Comparison of ENCODE assay signal across 10 mouse cellular contexts in the genomic region with DNA sequence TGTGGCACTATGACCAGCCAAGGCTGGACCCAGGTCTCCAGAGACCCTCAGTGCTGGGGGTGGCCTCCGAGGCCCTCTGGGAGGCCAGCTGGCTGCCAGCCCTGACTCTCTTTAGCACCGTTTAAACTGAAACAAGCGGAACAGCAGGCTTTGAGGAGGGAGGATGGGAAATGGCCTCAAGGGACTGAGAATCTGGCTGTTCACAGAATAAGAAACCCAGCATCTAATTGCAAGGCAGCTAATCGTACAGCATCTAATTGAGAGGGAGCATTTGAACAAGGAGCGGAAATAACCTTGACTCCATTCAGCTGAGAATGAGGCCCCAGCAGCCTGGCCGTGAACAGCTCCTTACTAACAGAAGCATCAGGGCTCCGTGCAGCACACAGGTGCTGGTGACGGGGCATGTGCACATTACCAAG.
DNase-seq lines count a peak whose midpoint lies in the region; ATAC-seq and TF ChIP-seq lines count a peak whose summit lies in the region.
"Had no signal": no experiment of that assay in that cellular context is flagged by ENCODE, and none has a peak within 500 bp of the region (broad histone marks: within the 10 kb centered on the region; RNA-seq: fewer than 3 reads in every experiment).

No protein-coding gene starts in this region.

- no peak overlapping the region for H3K27ac ChIP-seq in intestine, embryonic 14.5 days (ENCODE audit: low read depth)
- no peak overlapping the region for H3K27ac ChIP-seq in intestine, embryonic 15.5 days
- no peak overlapping the region for H3K27ac ChIP-seq in embryonic facial prominence, embryonic 11.5 days (replicated peaks; ENCODE audit: low read depth, low read length)
- peak overlapping the region; percentile 24 for H3K27ac ChIP-seq in midbrain, embryonic 16.5 days (ENCODE audit: low read length)
- H3K27ac ChIP-seq in liver, postnatal 0 days (ENCODE audit: low read depth): no peak overlapping the region

- H3K9ac ChIP-seq in intestine, embryonic 14.5 days (ENCODE audit: low read length): no peak overlapping the region
- no peak overlapping the region for H3K9ac ChIP-seq in intestine, embryonic 15.5 days
- H3K9ac ChIP-seq in embryonic facial prominence, embryonic 11.5 days (replicated peaks; ENCODE audit: low read length): no peak overlapping the region
- no peak overlapping the region for H3K9ac ChIP-seq in midbrain, embryonic 16.5 days (ENCODE audit: low read depth, low read length)
- H3K9ac ChIP-seq in liver, postnatal 0 days (replicated peaks): no peak overlapping the region

- 37% methylated on average over 8 of the region's 8 CpGs for WGBS in intestine, embryonic 14.5 days
- WGBS in intestine, embryonic 15.5 days: 45% methylated on average over 8 of the region's 8 CpGs
- 19% methylated on average over 8 of the region's 8 CpGs for WGBS in embryonic facial prominence, embryonic 11.5 days
- WGBS in midbrain, embryonic 16.5 days: 14% methylated on average over 8 of the region's 8 CpGs
- WGBS in liver, postnatal 0 days (ENCODE audit: insufficient replicate concordance): 70% methylated on average over 8 of the region's 8 CpGs

- H3K4me3 ChIP-seq in intestine, embryonic 14.5 days (ENCODE audit: low read depth, low read length): no peak overlapping the region
- H3K4me3 ChIP-seq in intestine, embryonic 15.5 days (replicated peaks): no peak overlapping the region
- H3K4me3 ChIP-seq in embryonic facial prominence, embryonic 11.5 days (ENCODE audit: low read depth, low read length): no peak overlapping the region
- H3K4me3 ChIP-seq in midbrain, embryonic 16.5 days (ENCODE audit: low read depth, low read length): no peak overlapping the region
- H3K4me3 ChIP-seq in liver, postnatal 0 days (ENCODE audit: low read depth, low read length): no peak overlapping the region

- TF ChIP-seq CTCF in liver, postnatal 0 days (IDR thresholded peaks at IDR 0.05; ENCODE audit: low read depth): no peak

- no peak for ATAC-seq in intestine, embryonic 14.5 days (replicated peaks; ENCODE audit: low FRiP score, low TSS enrichment, low read depth)
- no peak for ATAC-seq in intestine, embryonic 15.5 days
- ATAC-seq in embryonic facial prominence, embryonic 11.5 days (replicated peaks; ENCODE audit: insufficient number of reproducible peaks, low FRiP score, low TSS enrichment, low read depth): peak; percentile 76
- peak; percentile 77 for ATAC-seq in midbrain, embryonic 16.5 days
- ATAC-seq in liver, postnatal 0 days: no peak

- DNase-seq in intestine, embryonic 14.5 days (ENCODE audit: low spot score): peak; percentile 51
- peak; percentile 52 for DNase-seq in embryonic facial prominence, embryonic 11.5 days (ENCODE audit: low spot score)
- peak; percentile 48 for DNase-seq in forelimb bud, embryonic 11.5 days (ENCODE audit: low read depth, low spot score)
- no peak for DNase-seq in lung, postnatal 25 days (ENCODE audit: low spot score)
- no peak for DNase-seq in liver, postnatal 0 days
- DNase-seq in urinary bladder, postnatal 10 days (ENCODE audit: low spot score): no peak
- DNase-seq: right cerebral cortex, postnatal 4 days; thymus, postnatal 25 days had no signal

- H3K27me3 ChIP-seq in intestine, embryonic 14.5 days (replicated peaks; ENCODE audit: control insufficient read depth, insufficient read depth, low read length): no peaks in the 10 kb centered on the region
- H3K27me3 ChIP-seq in intestine, embryonic 15.5 days (replicated peaks): no peaks in the 10 kb centered on the region
- H3K27me3 ChIP-seq in embryonic facial prominence, embryonic 11.5 days (ENCODE audit: control insufficient read depth, insufficient read depth, low read length): no peaks in the 10 kb centered on the region
- H3K27me3 ChIP-seq in midbrain, embryonic 16.5 days (ENCODE audit: control insufficient read depth, insufficient read depth, low read depth, low read length): no peaks in the 10 kb centered on the region
- H3K27me3 ChIP-seq in liver, postnatal 0 days (ENCODE audit: insufficient read depth, low read length): no peaks in the 10 kb centered on the region

- no peaks in the 10 kb centered on the region for H3K9me3 ChIP-seq in intestine, embryonic 14.5 days (ENCODE audit: control insufficient read depth, low read length)
- H3K9me3 ChIP-seq in intestine, embryonic 15.5 days: no peaks in the 10 kb centered on the region
- H3K9me3 ChIP-seq in embryonic facial prominence, embryonic 11.5 days (replicated peaks; ENCODE audit: control insufficient read depth, low read length): no peaks in the 10 kb centered on the region
- H3K9me3 ChIP-seq in midbrain, embryonic 16.5 days (replicated peaks; ENCODE audit: control insufficient read depth, low read length, poor library complexity, severe bottlenecking): no peaks in the 10 kb centered on the region
- H3K9me3 ChIP-seq in liver, postnatal 0 days (ENCODE audit: low read length): no peaks in the 10 kb centered on the region

- H3K4me2 ChIP-seq in intestine, embryonic 14.5 days (ENCODE audit: low read length): no peak overlapping the region
- H3K4me2 ChIP-seq in intestine, embryonic 15.5 days (replicated peaks): no peak overlapping the region
- no peak overlapping the region for H3K4me2 ChIP-seq in embryonic facial prominence, embryonic 11.5 days (ENCODE audit: low read depth, low read length)
- H3K4me2 ChIP-seq in midbrain, embryonic 16.5 days (ENCODE audit: low read length): peak overlapping the region; percentile 21; the same call in 1 of the 2 replicates
- no peak overlapping the region for H3K4me2 ChIP-seq in liver, postnatal 0 days (ENCODE audit: low read depth, low read length)

- no peaks in the 10 kb centered on the region; the same call in 1 of the 2 replicates for H3K4me1 ChIP-seq in intestine, embryonic 14.5 days (replicated peaks; ENCODE audit: control insufficient read depth, insufficient read depth, low read length)
- H3K4me1 ChIP-seq in intestine, embryonic 15.5 days (replicated peaks): peaks cover 3% of the 10 kb centered on the region; the same call in 1 of the 2 replicates
- H3K4me1 ChIP-seq in embryonic facial prominence, embryonic 11.5 days (ENCODE audit: control insufficient read depth, insufficient read depth, low read length): no peaks in the 10 kb centered on the region
- peaks cover 9% of the 10 kb centered on the region for H3K4me1 ChIP-seq in midbrain, embryonic 16.5 days (ENCODE audit: control insufficient read depth, insufficient read depth, low read length)
- H3K4me1 ChIP-seq in liver, postnatal 0 days (ENCODE audit: insufficient read depth): no peaks in the 10 kb centered on the region

- TF ChIP-seq EP300 in liver, postnatal 0 days (IDR thresholded peaks at IDR 0.05; ENCODE audit: low read depth): no peak

- H3K36me3 ChIP-seq in intestine, embryonic 14.5 days (ENCODE audit: control insufficient read depth, insufficient read depth, low read length): no peaks in the 10 kb centered on the region
- no peaks in the 10 kb centered on the region for H3K36me3 ChIP-seq in intestine, embryonic 15.5 days
- no peaks in the 10 kb centered on the region for H3K36me3 ChIP-seq in embryonic facial prominence, embryonic 11.5 days (replicated peaks; ENCODE audit: control insufficient read depth, insufficient read depth, low read depth, low read length)
- no peaks in the 10 kb centered on the region for H3K36me3 ChIP-seq in midbrain, embryonic 16.5 days (ENCODE audit: control insufficient read depth, insufficient read depth, low read length)
- H3K36me3 ChIP-seq in liver, postnatal 0 days (replicated peaks; ENCODE audit: insufficient read depth, low read length): no peaks in the 10 kb centered on the region

Comparison
In these comparisons a context has a peak if more than half of its experiments do, and no peak if none do; other contexts are left out.
1. ATAC-seq: peak in embryonic facial prominence, embryonic 11.5 days (single experiment) and midbrain, embryonic 16.5 days (single experiment); none in intestine, embryonic 14.5 days (single experiment), intestine, embryonic 15.5 days (single experiment) and liver, postnatal 0 days (single experiment).
2. DNase-seq: peak in intestine, embryonic 14.5 days (single experiment), embryonic facial prominence, embryonic 11.5 days (single experiment) and forelimb bud, embryonic 11.5 days (single experiment); none in lung, postnatal 25 days (single experiment), liver, postnatal 0 days (single experiment) and urinary bladder, postnatal 10 days (single experiment).